ENCODE assay signal across 8 mouse cellular contexts in the genomic region with DNA sequence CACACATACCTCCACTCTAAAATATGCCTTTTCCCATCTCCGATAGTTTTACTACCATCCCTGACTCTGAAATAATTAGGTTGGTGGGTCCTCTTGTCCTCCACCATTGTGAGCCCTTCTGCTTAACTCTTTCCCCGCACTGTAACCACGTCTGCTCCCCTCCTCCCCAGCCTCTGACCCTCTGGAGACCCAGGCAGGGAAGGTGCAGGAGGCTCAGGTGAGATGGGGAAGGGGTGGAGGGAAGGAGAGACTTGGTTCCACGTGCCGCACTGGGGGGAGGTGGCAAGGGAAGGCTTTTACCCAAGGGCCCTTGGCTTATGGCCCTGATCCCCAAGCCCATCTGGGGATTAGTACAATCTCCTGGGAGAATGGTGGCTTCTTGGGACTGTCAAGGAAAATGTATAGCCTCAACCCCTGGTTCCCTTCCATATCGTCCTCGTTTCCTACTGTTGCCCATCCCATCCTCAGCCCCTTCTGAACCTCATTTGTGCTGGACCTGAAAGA. TPM values are rescaled to one million over a fixed set of nuclear protein-coding genes. Genes with fewer than 3 reads are reported as not detected.
DNase-seq lines count a peak whose midpoint lies in the region; ATAC-seq and TF ChIP-seq lines count a peak whose summit lies in the region.

Gene Nfkbib, minus strand, starts transcription at position 51 of the 504 bp plus-strand sequence.

- no peak for TF ChIP-seq POLR2A in cortical plate, adult 2 months (IDR thresholded peaks at IDR 0.05; ENCODE audit: extremely low read depth, insufficient read depth, low read length)

- peak within 1 kb of the TSS; percentile 47 for H3K4me2 ChIP-seq in neural tube, embryonic 11.5 days (ENCODE audit: low read depth)
- peak within 1 kb of the TSS; percentile 75 for H3K4me2 ChIP-seq in midbrain, embryonic 14.5 days (ENCODE audit: low read length)

- peaks cover 5% of the 10 kb centered on the region; the same call in 1 of the 2 replicates for H3K4me1 ChIP-seq in neural tube, embryonic 11.5 days (ENCODE audit: control insufficient read depth, insufficient read depth, low read length)
- peaks cover 7% of the 10 kb centered on the region; the same call in 1 of the 2 replicates for H3K4me1 ChIP-seq in cortical plate, adult 2 months (ENCODE audit: control insufficient read depth, insufficient read depth, low read length)
- H3K4me1 ChIP-seq in heart, embryonic 10.5 days = peaks cover 23% of the 10 kb centered on the region
- H3K4me1 ChIP-seq in midbrain, embryonic 14.5 days (ENCODE audit: control insufficient read depth, insufficient read depth, low read length) = peaks cover 16% of the 10 kb centered on the region

- no peaks in the 10 kb centered on the region for H3K36me3 ChIP-seq in neural tube, embryonic 11.5 days (ENCODE audit: control insufficient read depth, insufficient read depth, low read length)
- H3K36me3 ChIP-seq in heart, embryonic 10.5 days = 0 out of 2 replicates have a peak, but pooled peaks cover 3% of the 10 kb centered on the region
- H3K36me3 ChIP-seq in midbrain, embryonic 14.5 days (ENCODE audit: control insufficient read depth, insufficient read depth, low read length) = peaks cover 8% of the 10 kb centered on the region; the same call in 1 of the 2 replicates

- peak within 1 kb of the TSS; percentile 66 for H3K4me3 ChIP-seq in neural tube, embryonic 11.5 days (ENCODE audit: low read depth, low read length)
- peak within 1 kb of the TSS; percentile 83 for H3K4me3 ChIP-seq in cortical plate, adult 2 months (ENCODE audit: insufficient read depth, low read length)
- peak within 1 kb of the TSS; percentile 84 for H3K4me3 ChIP-seq in heart, embryonic 10.5 days
- peak within 1 kb of the TSS; percentile 72 for H3K4me3 ChIP-seq in midbrain, embryonic 14.5 days (replicated peaks; ENCODE audit: low read depth, low read length)

- no peaks in the 10 kb centered on the region for H3K27me3 ChIP-seq in neural tube, embryonic 11.5 days (ENCODE audit: control insufficient read depth, insufficient read depth, low read length)
- no peaks in the 10 kb centered on the region for H3K27me3 ChIP-seq in heart, embryonic 10.5 days (ENCODE audit: insufficient read depth, poor library complexity, severe bottlenecking)
- H3K27me3 ChIP-seq in midbrain, embryonic 14.5 days (ENCODE audit: control insufficient read depth, insufficient read depth, low read length) = no peaks in the 10 kb centered on the region

- ATAC-seq in neural tube, embryonic 11.5 days (ENCODE audit: insufficient read depth, low FRiP score, low TSS enrichment) = no peak
- no peak for ATAC-seq in midbrain, embryonic 14.5 days (ENCODE audit: low FRiP score, low TSS enrichment)

- no peaks in the 10 kb centered on the region for H3K9me3 ChIP-seq in neural tube, embryonic 11.5 days (ENCODE audit: control insufficient read depth, low read length)
- no peaks in the 10 kb centered on the region for H3K9me3 ChIP-seq in heart, embryonic 10.5 days
- H3K9me3 ChIP-seq in midbrain, embryonic 14.5 days (ENCODE audit: control insufficient read depth, low read length) = no peaks in the 10 kb centered on the region

- WGBS in neural tube, embryonic 11.5 days = 68% methylated on average over 7 of the region's 7 CpGs
- 71% methylated on average over 7 of the region's 7 CpGs for WGBS in heart, embryonic 10.5 days
- WGBS in midbrain, embryonic 14.5 days = 60% methylated on average over 7 of the region's 7 CpGs

- peak within 1 kb of the TSS; percentile 67 for H3K9ac ChIP-seq in neural tube, embryonic 11.5 days (ENCODE audit: low read length)
- peak within 1 kb of the TSS; percentile 66 for H3K9ac ChIP-seq in midbrain, embryonic 14.5 days (replicated peaks; ENCODE audit: low read length)

- DNase-seq in neural tube, embryonic 11.5 days (ENCODE audit: low spot score) = no peak
- DNase-seq in neural tube, embryonic 10.5 days (ENCODE audit: extremely low spot score, low spot score) = no peak
- DNase-seq in heart, embryonic 10.5 days (ENCODE audit: low spot score) = no peak
- no peak for DNase-seq in layer of hippocampus, postnatal 25 days (ENCODE audit: extremely low spot score in 1 of 2, low spot score in 1 of 2)
- no peak for DNase-seq in midbrain, embryonic 14.5 days
- no peak for DNase-seq in urinary bladder, postnatal 14 days (ENCODE audit: low spot score)
- no peak for DNase-seq in yolk sac, embryonic 10.5 days (ENCODE audit: low spot score)

- no peak within 1 kb of the TSS for H3K27ac ChIP-seq in neural tube, embryonic 11.5 days (ENCODE audit: low read depth, low read length)
- H3K27ac ChIP-seq in cortical plate, adult 2 months (ENCODE audit: insufficient read depth, low read length) = no peak within 1 kb of the TSS
- H3K27ac ChIP-seq in heart, embryonic 10.5 days = peak within 1 kb of the TSS; percentile 87
- H3K27ac ChIP-seq in midbrain, embryonic 14.5 days (replicated peaks; ENCODE audit: low read depth, low read length) = no peak within 1 kb of the TSS

- TF ChIP-seq CTCF in cortical plate, adult 2 months (IDR thresholded peaks at IDR 0.05; ENCODE audit: extremely low read depth, insufficient read depth, low read length) = no peak

RNA-seq across cellular contexts. Expression of gene Nfkbib, which starts in this region (rescaled TPM):
- 49.7 and 57.3 TPM in 2 replicates for polyA plus RNA-seq in neural tube, embryonic 11.5 days (2014; fragmentation: Nextera tagmentation; extraction: Ambion mirVana)
- polyA plus RNA-seq in cortical plate, adult 2 months (2012; rRNA removed) = 34.0 and 36.4 TPM in 2 replicates
- polyA plus RNA-seq in heart, embryonic 10.5 days (2016; fragmentation: Nextera tagmentation; extraction: Ambion mirVana) = 50.5 and 50.7 TPM in 2 replicates
- total RNA-seq in layer of hippocampus, postnatal 25 days (2021) = 10 to 100 TPM; 32.1 to 33.5 TPM
- polyA plus RNA-seq in midbrain, embryonic 14.5 days (2014; fragmentation: Nextera tagmentation; extraction: Ambion mirVana) = 55.9 and 66.2 TPM in 2 replicates
